Mouse (Mus musculus) intestine, embryonic 14.5 days (tissue): Measurements from ENCODE around the gene Dnajc6. TPM values are rescaled to one million over a fixed set of nuclear protein-coding genes. Genes with fewer than 3 reads are reported as not detected.

Experiments used
- ATAC-seq: fragments of 200-750 bp; cut with Nextera tagmentation; replicated peaks from 2 replicates; pipeline ENCODE4 v1.8.0; 2017; ENCODE audit warnings: low read depth, moderate number of reproducible peaks, moderate TSS enrichment, moderate library complexity; ENCODE audit not compliant: low FRiP score, low TSS enrichment
- DNase-seq: peaks from one replicate; pipeline ENCODE4 v3.0.0-alpha.2; 2018; ENCODE audit warnings: low spot score
- H3K27ac ChIP-seq: fragments of 300-500 bp; sonication (generic); 2 replicates; pipeline ENCODE4 v1.5.1; 2014; ENCODE audit warnings: low read depth, mild to moderate bottlenecking, control low read depth
- H3K27me3 ChIP-seq: fragments of 300-500 bp; sonication (generic); replicated peaks from 2 replicates; pipeline ENCODE4 v1.6.1; 2014; ENCODE audit warnings: low read length, control low read depth; ENCODE audit not compliant: control insufficient read depth, insufficient read depth
- H3K36me3 ChIP-seq: fragments of 300-500 bp; sonication (generic); 2 replicates; pipeline ENCODE4 v1.6.1; 2014; ENCODE audit warnings: low read length, control low read depth; ENCODE audit not compliant: control insufficient read depth, insufficient read depth
- H3K4me1 ChIP-seq: fragments of 300-500 bp; sonication (generic); replicated peaks from 2 replicates; pipeline ENCODE4 v1.6.1; 2014; ENCODE audit warnings: low read length, control low read depth, mixed read lengths; ENCODE audit not compliant: control insufficient read depth, insufficient read depth
- H3K4me2 ChIP-seq: fragments of 300-500 bp; sonication (generic); 2 replicates; pipeline ENCODE4 v1.6.1; 2014; ENCODE audit warnings: low read length
- H3K4me3 ChIP-seq: fragments of 300-500 bp; sonication (generic); 2 replicates; pipeline ENCODE4 v1.5.1; 2014; ENCODE audit warnings: low read depth, low read length, control low read depth, mixed read lengths
- H3K9ac ChIP-seq: fragments of 300-500 bp; sonication (generic); 2 replicates; pipeline ENCODE4 v1.6.1; 2014; ENCODE audit warnings: mild to moderate bottlenecking, low read length
- H3K9me3 ChIP-seq: fragments of 300-500 bp; sonication (generic); 2 replicates; pipeline ENCODE4 v1.6.1; 2016; ENCODE audit warnings: low read length, control low read depth; ENCODE audit not compliant: control insufficient read depth
- WGBS: fragments of 180-500 bp; shearing (Covaris S2); extraction: QIAGEN DNeasy Blood & Tissue Kit; methylation state at CpG from one replicate; pipeline ENCODE4 v1.1.7; 2014; 5-methylcytosine and 5-hydroxymethylcytosine counted together
- polyA plus RNA-seq: library from polyadenylated mRNA; unstranded; fragments of >200 nt; fragmentation: Nextera tagmentation; extraction: Ambion mirVana; gene quantifications from 2 replicates; pipeline ENCODE4 v1.2.1, GENCODE M21; 2014

The Dnajc6 gene
- polyA plus RNA-seq, 1 experiment from 2014 or later = 1.5 TPM

- no peaks in the 10 kb centered on the region for H3K36me3 ChIP-seq
- DNase-seq (no peak), ATAC-seq (no peak)
- H3K4me1 ChIP-seq = no peaks in the 10 kb centered on the region
- H3K27me3 ChIP-seq = no peaks in the 10 kb centered on the region
- no peaks in the 10 kb centered on the region for H3K9me3 ChIP-seq
- no peak overlapping the region for H3K4me3 ChIP-seq
- H3K27ac ChIP-seq = no peak overlapping the region
- 85% methylated on average over 4 of the region's 4 CpGs for WGBS
- H3K9ac ChIP-seq = no peak overlapping the region
- no peak overlapping the region for H3K4me2 ChIP-seq
Observed at GRCm38 (mm10) chr4:101564746-101565417, 68.4 kb downstream of the Dnajc6 start.

GRCm38 (mm10) chr4:101569076-101569475 lies 72.6 kb downstream of the Dnajc6 start:
- no peak overlapping the region for H3K9ac ChIP-seq
- H3K27me3 ChIP-seq = no peaks in the 10 kb centered on the region
- H3K27ac ChIP-seq = no peak overlapping the region
- H3K4me1 ChIP-seq = no peaks in the 10 kb centered on the region
- no peaks in the 10 kb centered on the region for H3K36me3 ChIP-seq
- no peaks in the 10 kb centered on the region for H3K9me3 ChIP-seq
- H3K4me3 ChIP-seq = no peak overlapping the region
- 76% methylated on average over 7 of the region's 7 CpGs for WGBS
- ATAC-seq (no peak), DNase-seq (no peak)
- no peak overlapping the region for H3K4me2 ChIP-seq

GRCm38 (mm10) chr4:101572142-101572541 lies 75.7 kb downstream of the Dnajc6 start:
- Histone ChIP-seq H3K9me3 (no peaks in the 10 kb centered on the region), H3K36me3 (no peaks in the 10 kb centered on the region), H3K9ac (no peak overlapping the region), H3K4me2 (no peak overlapping the region), H3K4me3 (no peak overlapping the region), H3K27me3 (no peaks in the 10 kb centered on the region), H3K27ac (no peak overlapping the region), H3K4me1 (no peaks in the 10 kb centered on the region)
- WGBS = 77% methylated on average over 2 of the region's 2 CpGs
- no peak for DNase-seq
- no peak for ATAC-seq

- H3K36me3 ChIP-seq = no peaks in the 10 kb centered on the region
- no peaks in the 10 kb centered on the region for H3K27me3 ChIP-seq
- H3K9me3 ChIP-seq = no peaks in the 10 kb centered on the region
- H3K4me3 ChIP-seq = no peak overlapping the region
- ATAC-seq (no peak), DNase-seq (no peak)
- 85% methylated on average over 5 of the region's 5 CpGs for WGBS
- H3K4me2 ChIP-seq = no peak overlapping the region
- no peaks in the 10 kb centered on the region for H3K4me1 ChIP-seq
- H3K27ac ChIP-seq = no peak overlapping the region
- no peak overlapping the region for H3K9ac ChIP-seq
Observed at GRCm38 (mm10) chr4:101575307-101575706, 78.9 kb downstream of the Dnajc6 start.

- no peaks in the 10 kb centered on the region for H3K9me3 ChIP-seq
- WGBS = 85% methylated on average over 7 of the region's 7 CpGs
Observed at GRCm38 (mm10) chr4:101578720-101579119, 82.3 kb downstream of the Dnajc6 start.

GRCm38 (mm10) chr4:101579517-101579916 lies 83.1 kb downstream of the Dnajc6 start:
- H3K4me3 ChIP-seq = no peak overlapping the region
- H3K27ac ChIP-seq = no peak overlapping the region
- no peaks in the 10 kb centered on the region for H3K4me1 ChIP-seq
- no peaks in the 10 kb centered on the region for H3K36me3 ChIP-seq
- ATAC-seq (no peak), DNase-seq (no peak)
- no peaks in the 10 kb centered on the region for H3K27me3 ChIP-seq
- 44% methylated on average over 5 of the region's 5 CpGs for WGBS
- H3K9ac ChIP-seq = no peak overlapping the region
- H3K9me3 ChIP-seq = no peaks in the 10 kb centered on the region
- no peak overlapping the region for H3K4me2 ChIP-seq

More at GRCm38 (mm10) chr4:101578720-101579119, 82.3 kb downstream of the Dnajc6 start:
- Histone ChIP-seq H3K27ac (no peak overlapping the region), H3K36me3 (no peaks in the 10 kb centered on the region), H3K9ac (no peak overlapping the region), H3K27me3 (no peaks in the 10 kb centered on the region), H3K4me1 (no peaks in the 10 kb centered on the region), H3K4me2 (no peak overlapping the region), H3K4me3 (no peak overlapping the region)
- DNase-seq = no peak
- ATAC-seq = no peak

GRCm38 (mm10) chr4:101581156-101581555 lies 84.7 kb downstream of the Dnajc6 start:
- no peak overlapping the region for H3K4me3 ChIP-seq
- WGBS = 87% methylated on average over 4 of the region's 4 CpGs

GRCm38 (mm10) chr4:101582882-101583281 lies 86.4 kb downstream of the Dnajc6 start:
- no peak for ATAC-seq

More at GRCm38 (mm10) chr4:101581156-101581555, 84.7 kb downstream of the Dnajc6 start:
- no peak for ATAC-seq
- Histone ChIP-seq H3K27me3 (no peaks in the 10 kb centered on the region), H3K4me1 (no peaks in the 10 kb centered on the region), H3K9ac (no peak overlapping the region), H3K36me3 (no peaks in the 10 kb centered on the region), H3K4me2 (no peak overlapping the region), H3K9me3 (no peaks in the 10 kb centered on the region), H3K27ac (no peak overlapping the region)
- no peak for DNase-seq

More at GRCm38 (mm10) chr4:101582882-101583281, 86.4 kb downstream of the Dnajc6 start:
- Histone ChIP-seq H3K4me2 (no peak overlapping the region), H3K27me3 (no peaks in the 10 kb centered on the region), H3K9ac (no peak overlapping the region), H3K36me3 (no peaks in the 10 kb centered on the region), H3K27ac (no peak overlapping the region), H3K9me3 (no peaks in the 10 kb centered on the region), H3K4me1 (no peaks in the 10 kb centered on the region), H3K4me3 (no peak overlapping the region)
- no peak for DNase-seq
- 65% methylated on average over 2 of the region's 2 CpGs for WGBS
